Mouse (Mus musculus) retina, postnatal 1 day (tissue): ENCODE measurements around the gene Ntsr2.

Source experiments
- DNase-seq: peaks from one replicate; pipeline ENCODE4 v3.0.0-alpha.2; 2012

Gene Ntsr2

DNA sequence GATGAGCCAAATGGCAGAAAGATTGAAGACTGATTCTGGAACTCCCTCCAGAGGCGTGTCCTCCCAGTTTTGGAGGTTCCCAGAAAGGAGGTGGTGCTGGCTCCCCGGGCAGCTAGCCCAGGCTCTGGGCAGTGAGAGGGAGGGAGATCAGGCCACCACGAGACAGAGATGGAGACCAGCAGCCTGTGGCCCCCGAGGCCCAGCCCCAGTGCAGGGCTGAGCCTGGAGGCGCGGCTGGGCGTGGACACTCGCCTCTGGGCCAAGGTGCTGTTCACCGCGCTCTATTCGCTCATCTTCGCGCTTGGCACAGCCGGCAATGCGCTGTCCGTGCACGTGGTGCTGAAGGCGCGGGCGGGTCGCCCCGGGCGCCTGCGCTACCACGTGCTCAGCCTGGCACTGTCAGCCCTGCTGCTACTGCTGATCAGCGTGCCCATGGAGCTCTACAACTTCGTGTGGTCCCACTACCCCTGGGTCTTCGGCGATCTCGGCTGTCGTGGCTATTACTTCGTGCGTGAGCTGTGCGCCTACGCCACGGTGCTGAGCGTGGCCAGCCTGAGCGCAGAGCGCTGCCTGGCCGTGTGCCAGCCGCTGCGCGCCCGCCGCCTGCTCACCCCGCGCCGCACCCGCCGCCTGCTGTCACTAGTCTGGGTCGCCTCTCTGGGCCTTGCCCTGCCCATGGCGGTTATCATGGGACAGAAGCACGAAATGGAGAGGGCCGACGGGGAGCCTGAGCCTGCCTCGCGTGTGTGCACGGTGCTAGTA lies at the start of gene Ntsr2:
TSS of gene Ntsr2 (plus strand) at position 51 of the 762 bp plus-strand sequence.
- DNase-seq, result peak; percentile 86

GRCm38 (mm10) chr12:16605624-16606023 lies 47.6 kb upstream of the Ntsr2 start:
- no peak for DNase-seq

- no peak for DNase-seq
These were observed 42.2 kb upstream of the Ntsr2 start, which contains the start of gene Lpin1 for GRCm38 (mm10) chr12:16610936-16611335. TSS of gene Lpin1 (minus strand) at chr12:16610966.

- no peak for DNase-seq
These were observed 38.6 kb upstream of the Ntsr2 start for GRCm38 (mm10) chr12:16614556-16614955.

DNA sequence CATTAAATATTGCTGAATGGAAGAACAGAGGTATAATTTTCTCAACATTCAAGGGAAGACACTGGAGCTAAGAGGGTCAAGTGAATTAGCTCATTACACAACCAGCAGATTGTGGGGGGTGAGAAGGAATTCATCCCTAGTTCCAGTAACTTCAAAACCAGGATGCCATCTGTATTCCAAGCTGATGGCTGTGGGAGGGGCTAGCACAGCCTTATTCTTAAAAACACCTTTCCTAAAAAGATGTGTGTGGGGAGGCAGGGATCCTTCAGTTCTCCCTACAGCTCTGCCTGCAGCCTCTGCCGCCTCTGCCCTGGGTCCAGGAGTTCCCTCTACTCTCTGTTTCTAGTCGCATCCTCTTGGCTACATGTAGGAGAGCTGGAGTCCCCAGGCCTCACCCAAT lies 37.4 kb upstream of the Ntsr2 start:
- no peak for DNase-seq

DNA sequence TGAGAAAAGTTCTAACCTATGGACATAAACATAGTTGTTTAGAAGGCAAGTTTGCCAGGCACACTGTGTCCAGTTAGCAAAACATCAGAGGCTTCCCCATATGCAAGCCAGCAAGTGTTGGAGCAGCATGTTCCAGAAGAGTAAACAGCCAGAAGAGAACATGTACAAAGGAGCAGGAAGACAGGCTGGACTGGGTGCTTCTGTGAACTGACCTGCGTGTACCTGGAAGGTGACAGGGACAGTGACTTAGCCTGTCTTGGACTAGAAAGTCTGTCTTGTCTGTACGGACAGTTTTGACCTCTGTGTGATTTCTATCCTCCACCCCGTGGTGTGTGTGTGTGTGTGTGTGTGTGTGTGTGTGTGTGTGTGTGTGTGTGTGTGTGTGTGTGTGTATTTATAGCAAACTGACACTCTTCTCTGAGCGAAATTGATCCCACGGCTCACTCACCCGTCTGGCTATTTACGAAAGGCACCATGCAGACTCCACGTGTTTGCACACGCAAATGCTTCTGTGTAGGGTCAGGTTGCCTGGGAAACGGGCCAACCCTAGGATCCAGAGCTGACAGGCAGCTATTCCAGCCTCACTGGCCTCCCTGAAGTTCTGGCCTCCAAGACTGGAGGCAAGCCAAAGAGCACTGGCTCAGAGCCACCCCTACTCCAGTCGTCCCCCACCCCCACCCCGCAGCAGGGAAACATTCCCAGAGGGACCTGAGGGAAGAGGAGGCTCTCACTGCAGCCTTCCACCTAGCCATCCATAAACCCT lies 34.5 kb upstream of the Ntsr2 start:
- DNase-seq, result peak; percentile 72

DNA sequence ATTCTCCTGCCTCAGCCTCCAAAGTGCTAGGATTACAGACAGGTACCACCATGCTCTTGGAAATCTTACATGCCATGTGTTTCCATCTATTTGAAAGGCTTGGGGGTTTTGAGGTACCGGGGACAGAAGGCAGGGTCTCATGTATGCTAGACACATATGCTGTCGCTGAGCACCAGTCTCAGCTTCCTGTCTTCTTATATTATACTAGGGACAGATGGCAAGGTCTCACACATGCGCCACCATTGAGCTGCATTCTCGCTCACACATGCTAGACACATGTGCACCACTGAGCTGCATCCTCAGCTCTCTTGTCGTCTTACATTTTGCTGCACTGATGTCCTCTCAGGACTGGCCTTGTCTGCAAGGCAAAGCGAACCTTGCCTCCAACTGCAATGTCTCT lies 33.7 kb upstream of the Ntsr2 start:
- no peak for DNase-seq

DNA sequence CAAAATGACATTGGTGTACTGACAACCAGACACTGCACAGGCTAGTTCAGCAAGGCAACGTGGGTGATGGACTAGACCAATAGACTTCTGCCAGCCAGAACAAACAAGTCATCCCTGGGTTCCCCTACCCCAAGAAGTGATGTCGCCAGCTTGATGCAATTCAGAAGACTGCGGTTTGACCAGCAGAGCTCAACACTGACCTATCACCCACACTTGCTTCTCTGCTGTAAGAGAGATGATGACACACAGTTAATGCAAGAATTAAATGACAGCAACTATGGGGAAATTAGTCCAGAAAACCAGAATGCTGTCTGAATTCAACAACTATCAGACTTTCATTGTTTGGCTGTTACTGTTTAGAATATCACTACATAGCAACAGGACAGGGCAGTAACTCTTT lies 33.0 kb upstream of the Ntsr2 start:
- DNase-seq, result no peak

- no peak for DNase-seq
These were observed 22.9 kb upstream of the Ntsr2 start for GRCm38 (mm10) chr12:16630152-16630865.

- DNase-seq, result no peak
These were observed 22.4 kb upstream of the Ntsr2 start for GRCm38 (mm10) chr12:16630866-16631185.

DNA sequence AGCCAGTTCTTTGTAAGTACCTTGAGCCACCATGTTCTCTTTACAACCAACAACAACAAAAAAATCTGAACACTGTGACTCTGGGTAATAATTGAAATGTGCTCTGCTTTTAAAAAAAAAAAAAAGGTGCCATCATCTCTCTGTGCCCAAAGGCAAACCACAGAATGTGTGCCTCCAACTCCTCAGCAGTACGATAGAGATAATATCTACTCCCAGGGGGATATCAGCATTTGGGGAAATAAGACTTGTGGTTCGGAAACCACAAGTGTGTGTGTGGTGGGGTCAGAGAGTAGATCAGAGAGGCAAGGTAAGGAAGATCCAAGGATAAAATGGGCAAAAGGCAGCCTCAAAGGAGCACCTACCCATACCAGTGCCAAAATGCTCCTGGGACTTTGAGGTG lies 21.8 kb upstream of the Ntsr2 start:
- DNase-seq, result no peak

GRCm38 (mm10) chr12:16633235-16633634 lies 19.9 kb upstream of the Ntsr2 start:
- DNase-seq, result no peak

- peak; percentile 68 for DNase-seq
These were observed 18.9 kb upstream of the Ntsr2 start for GRCm38 (mm10) chr12:16634075-16634813.

GRCm38 (mm10) chr12:16635816-16636215 lies 17.4 kb upstream of the Ntsr2 start:
- DNase-seq, result no peak

DNA sequence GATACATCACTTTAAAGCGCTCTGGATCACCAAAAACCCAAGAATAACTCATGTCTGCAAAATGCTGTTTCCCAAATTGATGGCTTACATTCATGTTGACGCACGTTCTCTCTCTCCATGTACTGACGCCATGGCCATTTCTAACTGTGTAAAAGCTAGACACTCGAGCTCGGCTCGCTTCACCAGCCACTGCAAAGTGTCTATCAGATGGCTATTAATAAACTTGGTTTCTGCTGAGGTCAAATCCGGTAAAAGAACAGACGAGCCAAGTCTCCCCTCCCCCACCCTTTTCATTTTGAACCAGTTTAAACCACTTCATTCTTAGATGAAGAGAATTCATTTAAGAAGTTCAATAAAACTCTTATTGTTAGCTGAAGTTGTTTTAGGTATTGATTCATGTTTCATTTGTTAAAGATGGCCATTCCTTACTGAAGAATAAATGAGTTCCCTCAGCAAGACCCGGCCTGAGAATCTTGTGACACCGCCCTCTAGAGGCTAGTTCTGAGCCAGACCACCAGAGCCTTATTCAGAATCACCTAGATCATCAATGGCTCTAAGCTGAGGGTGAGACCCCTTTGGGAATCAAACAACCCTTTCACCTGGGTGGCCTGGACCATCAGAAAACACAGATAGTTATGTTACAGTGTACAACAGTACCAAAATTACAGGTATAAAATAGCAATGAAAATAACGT lies 14.0 kb upstream of the Ntsr2 start:
- no peak for DNase-seq

- no peak for DNase-seq
These were observed 13.1 kb upstream of the Ntsr2 start for GRCm38 (mm10) chr12:16640075-16640474.

GRCm38 (mm10) chr12:16642000-16642399 lies 11.2 kb upstream of the Ntsr2 start:
- DNase-seq, result no peak

GRCm38 (mm10) chr12:16643508-16644345 lies 9.5 kb upstream of the Ntsr2 start:
- DNase-seq, result peak; percentile 93

- DNase-seq, result no peak
These were observed 8.5 kb upstream of the Ntsr2 start for GRCm38 (mm10) chr12:16644698-16645097.

DNA sequence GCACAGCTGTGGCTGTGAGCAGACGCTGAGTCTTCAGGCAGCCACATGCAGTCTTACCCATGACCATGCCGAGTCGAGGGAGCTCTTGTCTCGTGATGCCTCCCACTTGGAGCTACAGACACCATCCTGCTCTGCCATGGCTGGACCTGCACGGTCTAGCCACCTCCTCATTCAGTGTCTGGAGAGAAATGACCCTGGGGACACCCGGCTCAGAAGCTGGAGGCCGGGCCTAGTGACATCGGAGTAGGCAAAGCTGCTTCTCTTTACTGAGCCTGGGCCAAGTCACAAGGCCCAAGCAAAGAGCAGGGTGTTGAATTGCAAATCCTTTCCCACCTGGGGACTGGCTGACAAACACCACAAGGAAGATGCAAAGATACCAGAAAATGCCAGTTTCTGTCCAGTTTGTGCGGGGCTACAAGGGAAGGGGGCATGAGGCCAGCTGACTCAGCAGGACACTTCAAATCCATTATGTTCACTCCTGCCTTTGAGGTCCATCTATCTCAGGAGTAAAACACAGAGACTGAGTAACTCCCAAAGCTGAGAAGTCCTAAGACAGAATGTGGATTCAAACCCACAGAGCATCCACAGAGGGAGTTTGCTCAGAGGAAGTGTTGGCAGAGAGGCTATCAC lies 6.3 kb upstream of the Ntsr2 start:
- no peak for DNase-seq

- no peak for DNase-seq
These were observed 4.9 kb upstream of the Ntsr2 start for GRCm38 (mm10) chr12:16648273-16648672.
